Mouse (Mus musculus) olfactory bulb, adult 2 months (tissue): Measurements from ENCODE around the gene Zhx3. TPM values are rescaled to one million over a fixed set of nuclear protein-coding genes. Genes with fewer than 3 reads are reported as not detected.

Experiments used
- H3K27ac ChIP-seq: fragments of 200-500 bp; 2 replicates; pipeline ENCODE4 v1.5.1; 2012; ENCODE audit warnings: low read depth, low read length; ENCODE audit not compliant: insufficient read depth
- H3K4me1 ChIP-seq: fragments of 200-500 bp; 2 replicates; pipeline ENCODE4 v1.6.1; 2012; ENCODE audit warnings: low read length; ENCODE audit not compliant: control insufficient read depth, insufficient read depth
- H3K4me3 ChIP-seq: fragments of 200-500 bp; 2 replicates; pipeline ENCODE4 v1.5.1; 2012; ENCODE audit warnings: mild to moderate bottlenecking, low read depth, low read length, moderate library complexity; ENCODE audit not compliant: insufficient read depth
- CTCF ChIP-seq: fragments of 200-500 bp; IDR thresholded peaks from 2 replicates; pipeline ENCODE4 v1.5.1; 2012; ENCODE audit warnings: low read depth, mild to moderate bottlenecking, low read length, moderate library complexity; ENCODE audit not compliant: insufficient read depth
- POLR2A ChIP-seq: fragments of 200-500 bp; IDR thresholded peaks from 2 replicates; pipeline ENCODE4 v1.6.1; 2012; ENCODE audit warnings: mild to moderate bottlenecking, low read depth, low read length, moderate library complexity; ENCODE audit not compliant: insufficient read depth
- WGBS: fragments of 180-500 bp; shearing (Covaris S2); methylation state at CpG from one replicate; pipeline ENCODE4 v1.1.7; 2018; 5-methylcytosine and 5-hydroxymethylcytosine counted together
- polyA plus RNA-seq: library from polyadenylated mRNA; stranded (reverse); fragments of >200 nt; gene quantifications from 2 replicates; pipeline ENCODE4 v1.2.4, GENCODE M21; 2012; ENCODE audit warnings: low replicate concordance; ENCODE audit not compliant: missing spikeins, insufficient read depth, insufficient read length

Zhx3 gene
- polyA plus RNA-seq, 1 experiment = not detected

GRCm38 (mm10) chr2:160849617-160850240 is 23.1 kb downstream of the Zhx3 start:
- H3K4me3 ChIP-seq = no peak overlapping the region
- 66% methylated on average over 3 of the region's 3 CpGs for WGBS
- no peak for TF ChIP-seq CTCF
- TF ChIP-seq POLR2A = no peak
- peaks cover 4% of the 10 kb centered on the region; the same call in 1 of the 2 replicates for H3K4me1 ChIP-seq
- H3K27ac ChIP-seq = no peak overlapping the region

- 88% methylated on average over 2 of the region's 2 CpGs for WGBS
- H3K4me3 ChIP-seq = no peak overlapping the region
- TF ChIP-seq CTCF (no peak), POLR2A (no peak)
- H3K27ac ChIP-seq = no peak overlapping the region
- peaks cover 2% of the 10 kb centered on the region; the same call in 1 of the 2 replicates for H3K4me1 ChIP-seq
Measured at GRCm38 (mm10) chr2:160848186-160848585, 24.6 kb downstream of the Zhx3 start.

GRCm38 (mm10) chr2:160847664-160848063 is 25.1 kb downstream of the Zhx3 start:
- peaks cover 2% of the 10 kb centered on the region; the same call in 1 of the 2 replicates for H3K4me1 ChIP-seq
- no peak overlapping the region for H3K4me3 ChIP-seq
- 86% methylated on average over 1 of the region's 1 CpGs for WGBS
- H3K27ac ChIP-seq = no peak overlapping the region
- TF ChIP-seq POLR2A = no peak
- no peak for TF ChIP-seq CTCF

- no peak for TF ChIP-seq POLR2A
- TF ChIP-seq CTCF = no peak
- Histone ChIP-seq H3K27ac (no peak overlapping the region), H3K4me1 (peaks cover 2% of the 10 kb centered on the region; the same call in 1 of the 2 replicates), H3K4me3 (no peak overlapping the region)
Measured at GRCm38 (mm10) chr2:160840838-160841237, 32.0 kb downstream of the Zhx3 start.

- WGBS = 94% methylated on average over 1 of the region's 1 CpGs
- TF ChIP-seq CTCF = no peak
- no peak for TF ChIP-seq POLR2A
- Histone ChIP-seq H3K4me3 (no peak overlapping the region), H3K27ac (no peak overlapping the region), H3K4me1 (no peaks in the 10 kb centered on the region)
Measured at GRCm38 (mm10) chr2:160810802-160811201, 62.0 kb downstream of the Zhx3 start.

- TF ChIP-seq POLR2A (no peak), CTCF (no peak)
- Histone ChIP-seq H3K27ac (no peak overlapping the region), H3K4me3 (no peak overlapping the region), H3K4me1 (no peaks in the 10 kb centered on the region)
Measured at GRCm38 (mm10) chr2:160810376-160810775, 62.4 kb downstream of the Zhx3 start.

GRCm38 (mm10) chr2:160806091-160806521 is 66.7 kb downstream of the Zhx3 start:
- H3K4me3 ChIP-seq = no peak overlapping the region
- WGBS = 42% methylated on average over 3 of the region's 3 CpGs
- TF ChIP-seq POLR2A (no peak), CTCF (no peak)
- 0 out of 2 replicates have a peak, but pooled peaks cover 2% of the 10 kb centered on the region for H3K4me1 ChIP-seq
- H3K27ac ChIP-seq = peak overlapping the region; percentile 50; the same call in 1 of the 2 replicates

GRCm38 (mm10) chr2:160804794-160805527 is 67.8 kb downstream of the Zhx3 start:
- Histone ChIP-seq H3K27ac (peak overlapping the region; percentile 94), H3K4me3 (no peak overlapping the region), H3K4me1 (0 out of 2 replicates have a peak, but pooled peaks cover 2% of the 10 kb centered on the region)
- TF ChIP-seq POLR2A = no peak
- no peak for TF ChIP-seq CTCF
- 61% methylated on average over 4 of the region's 4 CpGs for WGBS

GRCm38 (mm10) chr2:160802326-160802725 is 70.5 kb downstream of the Zhx3 start:
- H3K27ac ChIP-seq = no peak overlapping the region
- 96% methylated on average over 3 of the region's 3 CpGs for WGBS

More at GRCm38 (mm10) chr2:160802326-160802725, 70.5 kb downstream of the Zhx3 start:
- Histone ChIP-seq H3K4me3 (no peak overlapping the region), H3K4me1 (0 out of 2 replicates have a peak, but pooled peaks cover 2% of the 10 kb centered on the region)
- TF ChIP-seq CTCF = no peak
- no peak for TF ChIP-seq POLR2A
